Mouse (Mus musculus) midbrain, embryonic 11.5 days (tissue): ENCODE results near the gene Srgap3. TPM values are rescaled to one million over a fixed set of nuclear protein-coding genes. Genes with fewer than 3 reads are reported as not detected.

Source experiments
- ATAC-seq: fragments of 200-750 bp; cut with Nextera tagmentation; 2 replicates; pipeline ENCODE4 v1.8.0; 2017; ENCODE audit warnings: moderate TSS enrichment, moderate library complexity; ENCODE audit not compliant: low FRiP score
- DNase-seq: peaks from one replicate; pipeline ENCODE4 v3.0.0; 2015; ENCODE audit warnings: low spot score; ENCODE audit errors: missing footprints
- H3K27ac ChIP-seq: fragments of 300-500 bp; sonication (generic); 2 replicates; pipeline ENCODE4 v1.5.1; 2014; ENCODE audit warnings: low read depth, low read length
- H3K27me3 ChIP-seq: fragments of 300-500 bp; sonication (generic); 2 replicates; pipeline ENCODE4 v1.6.1; 2014; ENCODE audit warnings: mild to moderate bottlenecking, low read length, moderate library complexity, mixed read lengths; ENCODE audit not compliant: control insufficient read depth, insufficient read depth
- H3K36me3 ChIP-seq: fragments of 300-500 bp; sonication (generic); 2 replicates; pipeline ENCODE4 v1.6.1; 2014; ENCODE audit warnings: mild to moderate bottlenecking, low read length, moderate library complexity, mixed read lengths; ENCODE audit not compliant: control insufficient read depth, insufficient read depth
- H3K4me1 ChIP-seq: fragments of 300-500 bp; sonication (generic); 2 replicates; pipeline ENCODE4 v1.6.1; 2014; ENCODE audit warnings: low read length; ENCODE audit not compliant: control insufficient read depth, insufficient read depth
- H3K4me2 ChIP-seq: fragments of 300-500 bp; sonication (generic); 2 replicates; pipeline ENCODE4 v1.6.1; 2014; ENCODE audit warnings: mild to moderate bottlenecking, moderate library complexity
- H3K4me3 ChIP-seq: fragments of 300-500 bp; sonication (generic); 2 replicates; pipeline ENCODE4 v1.5.1; 2014; ENCODE audit warnings: low read depth, low read length
- H3K9ac ChIP-seq: fragments of 300-500 bp; sonication (generic); 2 replicates; pipeline ENCODE4 v1.6.1; 2014; ENCODE audit warnings: low read length
- H3K9me3 ChIP-seq: fragments of 300-500 bp; sonication (generic); 2 replicates; pipeline ENCODE4 v1.6.1; 2016; ENCODE audit warnings: low read length; ENCODE audit not compliant: control insufficient read depth
- WGBS: fragments of 180-500 bp; shearing (Covaris S2); extraction: QIAGEN DNeasy Blood & Tissue Kit; methylation state at CpG from one replicate; pipeline ENCODE4 v1.1.7; 2014; 5-methylcytosine and 5-hydroxymethylcytosine counted together
- polyA plus RNA-seq: library from polyadenylated mRNA; unstranded; fragments of >200 nt; fragmentation: Nextera tagmentation; extraction: Ambion mirVana; gene quantifications from 2 replicates; pipeline ENCODE4 v1.2.1, GENCODE M21; 2014

Srgap3 gene
- polyA plus RNA-seq, 1 experiment from 2014 or later, result 48.9 TPM

- WGBS, result 77% methylated on average over 5 of the region's 5 CpGs
- no peak for DNase-seq
- H3K4me2 ChIP-seq, result no peak overlapping the region
- no peaks in the 10 kb centered on the region for H3K9me3 ChIP-seq
- peak overlapping the region; percentile 64; the same call in 1 of the 2 replicates for H3K27ac ChIP-seq
- H3K4me1 ChIP-seq, result peaks cover 64% of the 10 kb centered on the region
- no peak for ATAC-seq
- no peaks in the 10 kb centered on the region for H3K36me3 ChIP-seq
- H3K27me3 ChIP-seq, result no peaks in the 10 kb centered on the region
- H3K4me3 ChIP-seq, result no peak overlapping the region
- H3K9ac ChIP-seq, result no peak overlapping the region
These were observed 63.4 kb downstream of the Srgap3 start for GRCm38 (mm10) chr6:112883588-112884135.

- H3K4me3 ChIP-seq, result no peak overlapping the region
These were observed 67.0 kb downstream of the Srgap3 start for GRCm38 (mm10) chr6:112880048-112880534.

GRCm38 (mm10) chr6:112879154-112879553, 67.9 kb downstream of the Srgap3 start:
- WGBS, result 85% methylated on average over 5 of the region's 5 CpGs
- no peaks in the 10 kb centered on the region; the same call in 1 of the 2 replicates for H3K36me3 ChIP-seq
- no peak overlapping the region for H3K27ac ChIP-seq
- ATAC-seq (no peak), DNase-seq (no peak)
- H3K9me3 ChIP-seq, result no peaks in the 10 kb centered on the region
- peaks cover 43% of the 10 kb centered on the region for H3K4me1 ChIP-seq
- H3K9ac ChIP-seq, result no peak overlapping the region
- no peak overlapping the region for H3K4me3 ChIP-seq
- H3K27me3 ChIP-seq, result no peaks in the 10 kb centered on the region
- H3K4me2 ChIP-seq, result no peak overlapping the region

More at GRCm38 (mm10) chr6:112880048-112880534, 67.0 kb downstream of the Srgap3 start:
- no peaks in the 10 kb centered on the region for H3K9me3 ChIP-seq
- no peaks in the 10 kb centered on the region; the same call in 1 of the 2 replicates for H3K36me3 ChIP-seq
- H3K27ac ChIP-seq, result peak overlapping the region; percentile 84
- peaks cover 52% of the 10 kb centered on the region for H3K4me1 ChIP-seq
- H3K9ac ChIP-seq, result peak overlapping the region; percentile 28; the same call in 1 of the 2 replicates
- WGBS, result 2% methylated on average over 5 of the region's 5 CpGs
- H3K27me3 ChIP-seq, result no peaks in the 10 kb centered on the region
- DNase-seq (peak; percentile 93), ATAC-seq (peak; percentile 81)
- no peak overlapping the region; the same call in 1 of the 2 replicates for H3K4me2 ChIP-seq

GRCm38 (mm10) chr6:112873089-112873835, 73.8 kb downstream of the Srgap3 start:
- Histone ChIP-seq H3K27ac (no peak overlapping the region), H3K4me3 (no peak overlapping the region), H3K4me2 (no peak overlapping the region), H3K9ac (no peak overlapping the region), H3K27me3 (no peaks in the 10 kb centered on the region), H3K9me3 (no peaks in the 10 kb centered on the region), H3K4me1 (peaks cover 7% of the 10 kb centered on the region), H3K36me3 (peaks cover 3% of the 10 kb centered on the region)
- ATAC-seq (no peak), DNase-seq (no peak)
- 90% methylated on average over 9 of the region's 9 CpGs for whole genome bisulfite sequencing

- WGBS, result 84% methylated on average over 7 of the region's 7 CpGs
- Histone ChIP-seq H3K27ac (no peak overlapping the region), H3K4me2 (no peak overlapping the region), H3K27me3 (no peaks in the 10 kb centered on the region), H3K36me3 (peaks cover 3% of the 10 kb centered on the region; the same call in 1 of the 2 replicates), H3K9ac (no peak overlapping the region; the same call in 1 of the 2 replicates), H3K9me3 (no peaks in the 10 kb centered on the region), H3K4me3 (no peak overlapping the region), H3K4me1 (peaks cover 7% of the 10 kb centered on the region)
- no peak for DNase-seq
- no peak for ATAC-seq
These were observed 75.8 kb downstream of the Srgap3 start for GRCm38 (mm10) chr6:112871241-112871780.

- H3K4me3 ChIP-seq, result no peak overlapping the region
- peaks cover 3% of the 10 kb centered on the region; the same call in 1 of the 2 replicates for H3K36me3 ChIP-seq
- WGBS, result 89% methylated on average over 9 of the region's 9 CpGs
- H3K9me3 ChIP-seq, result no peaks in the 10 kb centered on the region
- ATAC-seq (no peak), DNase-seq (no peak)
- H3K4me1 ChIP-seq, result peaks cover 8% of the 10 kb centered on the region
- no peak overlapping the region for H3K27ac ChIP-seq
- H3K4me2 ChIP-seq, result no peak overlapping the region
- no peak overlapping the region for H3K9ac ChIP-seq
- no peaks in the 10 kb centered on the region for H3K27me3 ChIP-seq
These were observed 78.7 kb downstream of the Srgap3 start for GRCm38 (mm10) chr6:112868197-112868957.

GRCm38 (mm10) chr6:112866096-112866495, 81.0 kb downstream of the Srgap3 start:
- H3K36me3 ChIP-seq, result peaks cover 3% of the 10 kb centered on the region; the same call in 1 of the 2 replicates
- H3K4me1 ChIP-seq, result peaks cover 8% of the 10 kb centered on the region
- no peak for DNase-seq
- no peaks in the 10 kb centered on the region for H3K27me3 ChIP-seq
- ATAC-seq, result no peak
- no peak overlapping the region for H3K27ac ChIP-seq
- no peak overlapping the region for H3K4me3 ChIP-seq
- H3K4me2 ChIP-seq, result no peak overlapping the region
- H3K9me3 ChIP-seq, result no peaks in the 10 kb centered on the region
- 76% methylated on average over 4 of the region's 4 CpGs for WGBS
- H3K9ac ChIP-seq, result no peak overlapping the region

- DNase-seq, result no peak
- Histone ChIP-seq H3K9me3 (no peaks in the 10 kb centered on the region), H3K4me2 (no peak overlapping the region), H3K4me1 (peaks cover 4% of the 10 kb centered on the region; the same call in 1 of the 2 replicates), H3K27ac (no peak overlapping the region), H3K36me3 (no peaks in the 10 kb centered on the region), H3K27me3 (no peaks in the 10 kb centered on the region), H3K4me3 (no peak overlapping the region), H3K9ac (no peak overlapping the region)
- 76% methylated on average over 6 of the region's 6 CpGs for WGBS
- peak; percentile 47 for ATAC-seq
These were observed 82.0 kb downstream of the Srgap3 start for GRCm38 (mm10) chr6:112865021-112865531.
